Mouse (Mus musculus) C2C12 (cell line): Measurements from ENCODE around the gene Uncx. TPM values are rescaled to one million over a fixed set of nuclear protein-coding genes. Genes with fewer than 3 reads are reported as not detected.

Source experiments
- H3K27me3 ChIP-seq: one replicate; pipeline ENCODE4 v1.6.1; 2011; ENCODE audit not compliant: control insufficient read depth, insufficient read depth, insufficient read length
- H3K36me3 ChIP-seq: one replicate; pipeline ENCODE4 v1.6.1; 2011; ENCODE audit not compliant: control insufficient read depth, insufficient read depth
- H3K4me3 ChIP-seq: one replicate; pipeline ENCODE4 v1.5.1; 2011; ENCODE audit warnings: mild to moderate bottlenecking, control low read depth; ENCODE audit not compliant: poor library complexity, insufficient read depth, severe bottlenecking
- H3K79me2 ChIP-seq: one replicate; pipeline ENCODE4 v1.6.1; 2011; ENCODE audit not compliant: control insufficient read depth, insufficient read depth
- H3K79me3 ChIP-seq: one replicate; pipeline ENCODE4 v1.6.1; 2011; ENCODE audit warnings: low read depth, control low read depth
- H3ac ChIP-seq: one replicate; pipeline ENCODE3; 2011; ENCODE audit warnings: low read depth; ENCODE audit not compliant: control insufficient read depth, insufficient read length
- CEBPB ChIP-seq: IDR thresholded peaks from one replicate; pipeline ENCODE4 v1.6.1; 2011; ENCODE audit warnings: low read depth, mild to moderate bottlenecking, control low read depth, moderate library complexity
- CTCF ChIP-seq: IDR thresholded peaks from one replicate; pipeline ENCODE4 v1.5.1; 2011; ENCODE audit not compliant: control insufficient read depth, insufficient read depth, insufficient read length
- FOSL1 ChIP-seq: IDR thresholded peaks from one replicate; pipeline ENCODE4 v1.8.0; 2011; ENCODE audit warnings: mild to moderate bottlenecking, low read length; ENCODE audit not compliant: poor library complexity, insufficient read depth, severe bottlenecking
- MAX ChIP-seq: IDR thresholded peaks from one replicate; pipeline ENCODE4 v1.6.1; 2011; ENCODE audit warnings: mild to moderate bottlenecking, control low read depth
- MYOD1 ChIP-seq: IDR thresholded peaks from one replicate; pipeline ENCODE4 v1.6.1; 2011; ENCODE audit warnings: low read depth; ENCODE audit not compliant: control insufficient read depth, insufficient read length
- MYOG ChIP-seq: IDR thresholded peaks from one replicate; pipeline ENCODE4 v1.6.1; 2011; ENCODE audit not compliant: control insufficient read depth, insufficient read length; ENCODE audit errors: extremely low read depth
- USF1 ChIP-seq: IDR thresholded peaks from one replicate; pipeline ENCODE4 v1.6.1; 2011; ENCODE audit warnings: low read depth, mild to moderate bottlenecking, control low read depth, moderate library complexity
- polyA plus RNA-seq: library from polyadenylated mRNA; unstranded; fragments of >200 nt; fragmentation: generic; extraction: Trizol; gene quantifications from one replicate; pipeline ENCODE4 v1.2.1, GENCODE M21; 2012; ENCODE audit warnings: missing spikeins

Uncx gene
- polyA plus RNA-seq, 1 experiment, result not detected

- Histone ChIP-seq H3K79me3 (no peaks in the 10 kb centered on the region), H3ac (no peak overlapping the region), H3K27me3 (peaks cover 85% of the 10 kb centered on the region), H3K4me3 (no peak overlapping the region), H3K36me3 (no peaks in the 10 kb centered on the region), H3K79me2 (no peaks in the 10 kb centered on the region)
- TF ChIP-seq FOSL1 (no peak), USF1 (no peak), CEBPB (no peak), CTCF (no peak), MYOD1 (no peak), MAX (no peak), MYOG (no peak)
These were observed 4.2 kb downstream of the Uncx start for GRCm38 (mm10) chr5:139547421-139547931.

DNA sequence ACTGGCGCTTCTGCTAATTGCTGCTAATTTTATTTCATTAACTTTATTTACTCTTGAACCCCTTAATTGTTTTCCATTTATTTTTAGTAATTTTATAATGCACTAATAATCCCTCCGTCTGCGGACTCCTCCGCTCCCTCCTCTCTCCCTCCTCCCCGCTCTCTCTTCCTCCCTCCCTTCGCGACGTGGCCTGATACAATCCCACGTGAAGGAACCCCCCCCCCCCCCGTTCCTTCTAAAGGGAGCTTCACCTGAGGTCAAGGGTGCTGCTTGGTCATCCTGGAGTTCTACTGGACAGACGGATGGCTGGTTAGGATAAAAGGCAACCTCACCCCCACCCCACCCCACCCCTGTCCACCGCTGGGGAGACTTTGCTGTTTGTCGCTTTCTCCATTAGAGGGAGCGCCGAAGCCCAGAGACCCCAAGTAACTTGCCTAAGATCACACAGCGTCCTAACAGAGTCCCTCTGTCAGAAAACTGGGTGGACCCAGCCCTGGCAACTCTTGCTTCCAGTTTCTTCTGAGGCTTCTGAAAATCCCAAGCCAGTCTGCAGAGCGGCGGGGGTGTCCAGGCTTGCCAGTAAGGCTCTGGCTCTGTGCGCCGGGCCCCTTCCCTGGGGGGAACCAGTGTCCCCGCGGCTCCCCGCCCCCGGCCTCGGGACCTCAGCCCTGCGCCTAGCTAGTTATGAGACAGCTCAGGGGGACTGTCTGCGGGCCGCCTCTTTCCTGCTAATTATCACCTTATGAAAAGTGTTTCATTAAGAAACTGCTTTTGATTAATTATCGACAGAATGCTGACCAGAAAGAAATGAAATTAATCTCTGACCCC, 10.4 kb downstream of the Uncx start:
- Histone ChIP-seq H3K36me3 (no peaks in the 10 kb centered on the region), H3K4me3 (no peak overlapping the region), H3K79me3 (no peaks in the 10 kb centered on the region), H3ac (no peak overlapping the region), H3K27me3 (peaks cover 76% of the 10 kb centered on the region), H3K79me2 (no peaks in the 10 kb centered on the region)
- TF ChIP-seq MYOG, result no peak
- no peak for TF ChIP-seq CEBPB
- no peak for TF ChIP-seq MYOD1
- TF ChIP-seq CTCF, result no peak
- TF ChIP-seq FOSL1, result no peak
- no peak for TF ChIP-seq MAX
- TF ChIP-seq USF1, result no peak

- Histone ChIP-seq H3K79me3 (no peaks in the 10 kb centered on the region), H3K79me2 (no peaks in the 10 kb centered on the region), H3K4me3 (no peak overlapping the region), H3ac (no peak overlapping the region), H3K36me3 (no peaks in the 10 kb centered on the region), H3K27me3 (peaks cover 68% of the 10 kb centered on the region)
- TF ChIP-seq USF1, result no peak
- TF ChIP-seq FOSL1, result no peak
- no peak for TF ChIP-seq CTCF
- no peak for TF ChIP-seq MYOG
- TF ChIP-seq MYOD1, result no peak
These were observed 11.4 kb downstream of the Uncx start for GRCm38 (mm10) chr5:139554478-139555335.

- peaks cover 65% of the 10 kb centered on the region for H3K27me3 ChIP-seq
- no peak for TF ChIP-seq USF1
- TF ChIP-seq CTCF, result no peak
- no peak for TF ChIP-seq MYOD1
- no peak for TF ChIP-seq FOSL1
- TF ChIP-seq MAX, result no peak
- no peak for TF ChIP-seq CEBPB
- TF ChIP-seq MYOG, result no peak
- no peak overlapping the region for H3K4me3 ChIP-seq
- no peaks in the 10 kb centered on the region for H3K36me3 ChIP-seq
- H3K79me3 ChIP-seq, result no peaks in the 10 kb centered on the region
- no peaks in the 10 kb centered on the region for H3K79me2 ChIP-seq
- no peak overlapping the region for H3ac ChIP-seq
These were observed 12.3 kb downstream of the Uncx start for GRCm38 (mm10) chr5:139555476-139556115.

- Histone ChIP-seq H3K79me2 (no peaks in the 10 kb centered on the region), H3K4me3 (no peak overlapping the region), H3K36me3 (no peaks in the 10 kb centered on the region), H3K79me3 (no peaks in the 10 kb centered on the region), H3K27me3 (peaks cover 61% of the 10 kb centered on the region), H3ac (no peak overlapping the region)
- no peak for TF ChIP-seq MAX
- no peak for TF ChIP-seq CEBPB
- TF ChIP-seq MYOD1, result no peak
- TF ChIP-seq USF1, result no peak
- no peak for TF ChIP-seq MYOG
- no peak for TF ChIP-seq FOSL1
- no peak for TF ChIP-seq CTCF
These were observed 12.9 kb downstream of the Uncx start for GRCm38 (mm10) chr5:139556116-139556678.
